Mouse (Mus musculus): ENCODE data around the gene Capn11.
"Not testable (repeated sequence)": the region's sequence is repeated elsewhere in the genome, so short reads cannot be mapped to it uniquely, and the experiment has no call there.

Capn11 gene

GRCm38 (mm10) chr17:45626577-45627134 lies 32.5 kb downstream of the Capn11 start:
- DNase-seq: peak; percentile 65

- DNase-seq: not testable (repeated sequence)
These were observed 35.7 kb downstream of the Capn11 start for GRCm38 (mm10) chr17:45623425-45623824.

GRCm38 (mm10) chr17:45619386-45620256 lies 39.5 kb downstream of the Capn11 start:
- no peak for DNase-seq

GRCm38 (mm10) chr17:45618941-45619385 lies 40.2 kb downstream of the Capn11 start:
- DNase-seq: no peak

- DNase-seq: no peak
These were observed 41.5 kb downstream of the Capn11 start for GRCm38 (mm10) chr17:45617655-45618054.

- DNase-seq: no peak
These were observed 42.4 kb downstream of the Capn11 start for GRCm38 (mm10) chr17:45616679-45617078.

- DNase-seq: no peak
These were observed 43.0 kb downstream of the Capn11 start for GRCm38 (mm10) chr17:45616046-45616650.

GRCm38 (mm10) chr17:45612921-45613320 lies 46.2 kb downstream of the Capn11 start:
- no peak for DNase-seq

- DNase-seq: no peak
These were observed 47.1 kb downstream of the Capn11 start for GRCm38 (mm10) chr17:45612008-45612407.

GRCm38 (mm10) chr17:45610144-45610866 lies 48.8 kb downstream of the Capn11 start:
- DNase-seq: no peak

GRCm38 (mm10) chr17:45608396-45608795 lies 50.7 kb downstream of the Capn11 start:
- no peak for DNase-seq

GRCm38 (mm10) chr17:45606992-45607879 lies 51.9 kb downstream of the Capn11 start:
- no peak for DNase-seq

- DNase-seq: no peak
These were observed 56.1 kb downstream of the Capn11 start for GRCm38 (mm10) chr17:45602984-45603383.

GRCm38 (mm10) chr17:45601877-45602304 lies 57.2 kb downstream of the Capn11 start, which contains the start of gene Mymx:
TSS of gene Mymx (minus strand) at chr17:45602102.
- DNase-seq: no peak

- DNase-seq: no peak
These were observed 57.8 kb downstream of the Capn11 start for GRCm38 (mm10) chr17:45601325-45601724.

- DNase-seq: no peak
These were observed 58.9 kb downstream of the Capn11 start for GRCm38 (mm10) chr17:45600267-45600666.

- peak; percentile 55 for DNase-seq
These were observed 59.5 kb downstream of the Capn11 start, which contains the start of gene Slc29a1 for GRCm38 (mm10) chr17:45599446-45600242. TSS of gene Slc29a1 (minus strand) at chr17:45599606.

- DNase-seq: no peak
These were observed 60.2 kb downstream of the Capn11 start for GRCm38 (mm10) chr17:45598891-45599290.

GRCm38 (mm10) chr17:45598376-45598775 lies 60.7 kb downstream of the Capn11 start:
- DNase-seq: peak; percentile 19

- DNase-seq: peak; percentile 46
These were observed 61.3 kb downstream of the Capn11 start for GRCm38 (mm10) chr17:45597787-45598186.

Measured in cerebellum, adult 11-12 months (tissue).